Mouse (Mus musculus) E14TG2a.4 (cell line): Measurements from ENCODE around the gene Trafd1.

Experiments used
- CTCF ChIP-seq: conservative IDR thresholded peaks from 2 replicates; pipeline ENCODE4 v1.5.1; 2014; ENCODE audit warnings: low read length
- NANOG ChIP-seq: IDR thresholded peaks from 2 replicates; pipeline ENCODE4 v1.6.1; 2014; ENCODE audit warnings: borderline replicate concordance, low read length, mixed read lengths
- POU5F1 ChIP-seq: IDR thresholded peaks from 2 replicates; pipeline ENCODE4 v1.6.1; 2014; ENCODE audit warnings: low read length, borderline replicate concordance

DNA sequence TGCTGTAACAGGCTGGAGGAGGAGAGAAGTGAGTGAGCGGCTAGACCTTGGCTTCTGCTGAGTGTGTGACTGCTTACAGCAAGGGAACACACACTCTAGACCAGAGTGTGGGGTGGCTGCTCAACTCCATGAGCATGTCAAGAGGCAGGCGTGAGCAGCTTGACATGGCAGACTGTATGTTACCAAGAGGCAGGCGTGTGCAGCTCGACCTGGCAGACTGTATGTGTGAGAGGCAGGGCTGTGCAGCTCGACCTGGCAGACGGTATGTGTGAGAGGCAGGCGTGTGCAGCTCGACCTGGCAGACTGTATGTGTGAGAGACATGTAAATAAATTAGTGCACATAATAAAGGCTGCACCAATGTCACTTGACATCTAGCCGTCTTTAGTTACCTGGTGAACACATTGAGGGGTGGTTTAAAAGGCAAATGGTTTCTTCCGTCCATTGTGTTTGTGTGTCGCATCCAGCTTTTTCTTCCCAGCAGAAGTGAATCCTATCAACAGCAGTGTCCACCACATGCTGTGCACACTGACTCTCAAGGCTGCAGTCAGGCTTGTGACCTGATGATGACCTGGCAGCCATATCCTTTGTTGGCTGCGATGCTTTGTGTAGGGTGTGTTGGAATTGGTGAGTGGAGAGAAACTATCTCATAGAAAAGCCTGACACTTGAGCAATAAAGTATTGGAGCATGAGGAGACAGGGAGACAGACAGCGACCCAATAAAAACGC lies 59.2 kb downstream of the Trafd1 start:
- TF ChIP-seq CTCF (no peak), NANOG (no peak), POU5F1 (no peak)
